Mouse (Mus musculus): ENCODE measurements around the gene B230217C12Rik. TPM values are rescaled to one million over a fixed set of nuclear protein-coding genes. Genes with fewer than 3 reads are reported as not detected.
"Not testable (repeated sequence)": the region's sequence is repeated elsewhere in the genome, so short reads cannot be mapped to it uniquely, and the experiment has no call there.

The B230217C12Rik gene
- polyA plus RNA-seq, 1 experiment from 2014 or later, result 38.2 TPM

- H3K9ac ChIP-seq (ENCODE audit: low read depth, low read length), result no peak overlapping the region
- H3K27ac ChIP-seq (ENCODE audit: low read depth, low read length), result no peak overlapping the region
- H3K27me3 ChIP-seq (replicated peaks; ENCODE audit: control insufficient read depth, insufficient read depth, low read length), result no peaks in the 10 kb centered on the region
- WGBS, result 90% methylated on average over 6 of the region's 6 CpGs
- H3K36me3 ChIP-seq (ENCODE audit: control insufficient read depth, insufficient read depth, low read length), result peaks cover 28% of the 10 kb centered on the region
- no peaks in the 10 kb centered on the region for H3K9me3 ChIP-seq (ENCODE audit: control insufficient read depth, low read length)
- H3K4me1 ChIP-seq (ENCODE audit: control insufficient read depth, insufficient read depth, low read depth, low read length), result no peaks in the 10 kb centered on the region; the same call in 1 of the 2 replicates
- no peak overlapping the region for H3K4me3 ChIP-seq (ENCODE audit: low read length)
- ATAC-seq, result no peak
- no peak overlapping the region for H3K4me2 ChIP-seq (ENCODE audit: low read length)
Observed at GRCm38 (mm10) chr11:97827654-97828053, 12.9 kb upstream of the B230217C12Rik start.

GRCm38 (mm10) chr11:97829365-97829764 lies 11.2 kb upstream of the B230217C12Rik start:
- Histone ChIP-seq H3K4me1 (ENCODE audit: control insufficient read depth, insufficient read depth, low read depth, low read length) (no peaks in the 10 kb centered on the region; the same call in 1 of the 2 replicates), H3K9me3 (ENCODE audit: control insufficient read depth, low read length) (no peaks in the 10 kb centered on the region), H3K4me3 (ENCODE audit: low read length) (no peak overlapping the region), H3K36me3 (ENCODE audit: control insufficient read depth, insufficient read depth, low read length) (peaks cover 35% of the 10 kb centered on the region), H3K27me3 (replicated peaks; ENCODE audit: control insufficient read depth, insufficient read depth, low read length) (no peaks in the 10 kb centered on the region), H3K27ac (ENCODE audit: low read depth, low read length) (no peak overlapping the region), H3K4me2 (ENCODE audit: low read length) (no peak overlapping the region), H3K9ac (ENCODE audit: low read depth, low read length) (no peak overlapping the region)
- WGBS, result 93% methylated on average over 7 of the region's 7 CpGs
- no peak for ATAC-seq

GRCm38 (mm10) chr11:97829913-97830476 lies 10.6 kb upstream of the B230217C12Rik start:
- H3K27ac ChIP-seq (ENCODE audit: low read depth, low read length), result no peak overlapping the region
- no peak overlapping the region for H3K4me3 ChIP-seq (ENCODE audit: low read length)
- H3K9me3 ChIP-seq (ENCODE audit: control insufficient read depth, low read length), result no peaks in the 10 kb centered on the region
- H3K4me1 ChIP-seq (ENCODE audit: control insufficient read depth, insufficient read depth, low read depth, low read length), result no peaks in the 10 kb centered on the region
- no peaks in the 10 kb centered on the region for H3K27me3 ChIP-seq (replicated peaks; ENCODE audit: control insufficient read depth, insufficient read depth, low read length)
- whole genome bisulfite sequencing, result 82% methylated on average over 12 of the region's 12 CpGs
- peaks cover 39% of the 10 kb centered on the region for H3K36me3 ChIP-seq (ENCODE audit: control insufficient read depth, insufficient read depth, low read length)
- H3K4me2 ChIP-seq (ENCODE audit: low read length), result no peak overlapping the region
- no peak for ATAC-seq
- H3K9ac ChIP-seq (ENCODE audit: low read depth, low read length), result no peak overlapping the region

- H3K4me3 ChIP-seq (ENCODE audit: low read length), result no peak overlapping the region
- no peaks in the 10 kb centered on the region for H3K27me3 ChIP-seq (replicated peaks; ENCODE audit: control insufficient read depth, insufficient read depth, low read length)
- no peaks in the 10 kb centered on the region for H3K4me1 ChIP-seq (ENCODE audit: control insufficient read depth, insufficient read depth, low read depth, low read length)
- H3K27ac ChIP-seq (ENCODE audit: low read depth, low read length), result no peak overlapping the region
- H3K9me3 ChIP-seq (ENCODE audit: control insufficient read depth, low read length), result no peaks in the 10 kb centered on the region
- WGBS, result 79% methylated on average over 6 of the region's 6 CpGs
- H3K36me3 ChIP-seq (ENCODE audit: control insufficient read depth, insufficient read depth, low read length), result peaks cover 34% of the 10 kb centered on the region
- no peak for ATAC-seq
- H3K9ac ChIP-seq (ENCODE audit: low read depth, low read length), result no peak overlapping the region
- no peak overlapping the region for H3K4me2 ChIP-seq (ENCODE audit: low read length)
Observed at GRCm38 (mm10) chr11:97830501-97830900, 10.1 kb upstream of the B230217C12Rik start.

- WGBS, result 77% methylated on average over 11 of the region's 11 CpGs
- no peak for ATAC-seq
- H3K4me1 ChIP-seq (ENCODE audit: control insufficient read depth, insufficient read depth, low read depth, low read length), result no peaks in the 10 kb centered on the region
- no peak overlapping the region for H3K9ac ChIP-seq (ENCODE audit: low read depth, low read length)
- no peak overlapping the region for H3K4me3 ChIP-seq (ENCODE audit: low read length)
- no peaks in the 10 kb centered on the region for H3K27me3 ChIP-seq (replicated peaks; ENCODE audit: control insufficient read depth, insufficient read depth, low read length)
- no peaks in the 10 kb centered on the region for H3K9me3 ChIP-seq (ENCODE audit: control insufficient read depth, low read length)
- no peak overlapping the region for H3K27ac ChIP-seq (ENCODE audit: low read depth, low read length)
- H3K4me2 ChIP-seq (ENCODE audit: low read length), result no peak overlapping the region
- peaks cover 27% of the 10 kb centered on the region for H3K36me3 ChIP-seq (ENCODE audit: control insufficient read depth, insufficient read depth, low read length)
Observed at GRCm38 (mm10) chr11:97832001-97832400, 8.6 kb upstream of the B230217C12Rik start.

GRCm38 (mm10) chr11:97833352-97833751 lies 7.2 kb upstream of the B230217C12Rik start:
- Histone ChIP-seq H3K4me2 (ENCODE audit: low read length) (no peak overlapping the region), H3K9ac (ENCODE audit: low read depth, low read length) (no peak overlapping the region), H3K27ac (ENCODE audit: low read depth, low read length) (no peak overlapping the region), H3K4me1 (ENCODE audit: control insufficient read depth, insufficient read depth, low read depth, low read length) (no peaks in the 10 kb centered on the region), H3K9me3 (ENCODE audit: control insufficient read depth, low read length) (no peaks in the 10 kb centered on the region), H3K4me3 (ENCODE audit: low read length) (no peak overlapping the region), H3K27me3 (replicated peaks; ENCODE audit: control insufficient read depth, insufficient read depth, low read length) (no peaks in the 10 kb centered on the region), H3K36me3 (ENCODE audit: control insufficient read depth, insufficient read depth, low read length) (peaks cover 26% of the 10 kb centered on the region)
- WGBS, result 75% methylated on average over 15 of the region's 15 CpGs
- ATAC-seq, result no peak

GRCm38 (mm10) chr11:97836541-97836940 lies 4.0 kb upstream of the B230217C12Rik start:
- WGBS, result 72% methylated on average over 7 of the region's 8 CpGs
- peaks cover 26% of the 10 kb centered on the region for H3K36me3 ChIP-seq (ENCODE audit: control insufficient read depth, insufficient read depth, low read length)

GRCm38 (mm10) chr11:97837051-97837450 lies 3.5 kb upstream of the B230217C12Rik start:
- not testable (repeated sequence) for ATAC-seq; H3K27ac ChIP-seq (ENCODE audit: low read depth, low read length); H3K27me3 ChIP-seq (replicated peaks; ENCODE audit: control insufficient read depth, insufficient read depth, low read length); H3K9ac ChIP-seq (ENCODE audit: low read depth, low read length); H3K4me1 ChIP-seq (ENCODE audit: control insufficient read depth, insufficient read depth, low read depth, low read length); H3K9me3 ChIP-seq (ENCODE audit: control insufficient read depth, low read length); H3K4me3 ChIP-seq (ENCODE audit: low read length); H3K4me2 ChIP-seq (ENCODE audit: low read length)
- peaks cover 22% of the 10 kb centered on the region for H3K36me3 ChIP-seq (ENCODE audit: control insufficient read depth, insufficient read depth, low read length)
- 75% methylated on average over 9 of the region's 9 CpGs for WGBS

More at GRCm38 (mm10) chr11:97836541-97836940, 4.0 kb upstream of the B230217C12Rik start:
- Histone ChIP-seq H3K4me2 (ENCODE audit: low read length) (no peak overlapping the region), H3K9ac (ENCODE audit: low read depth, low read length) (no peak overlapping the region), H3K4me3 (ENCODE audit: low read length) (no peak overlapping the region), H3K27ac (ENCODE audit: low read depth, low read length) (no peak overlapping the region), H3K9me3 (ENCODE audit: control insufficient read depth, low read length) (no peaks in the 10 kb centered on the region), H3K27me3 (replicated peaks; ENCODE audit: control insufficient read depth, insufficient read depth, low read length) (no peaks in the 10 kb centered on the region), H3K4me1 (ENCODE audit: control insufficient read depth, insufficient read depth, low read depth, low read length) (peaks cover 5% of the 10 kb centered on the region; the same call in 1 of the 2 replicates)
- ATAC-seq, result no peak

- Histone ChIP-seq H3K9me3 (ENCODE audit: control insufficient read depth, low read length) (no peaks in the 10 kb centered on the region), H3K4me2 (ENCODE audit: low read length) (no peak overlapping the region), H3K4me3 (ENCODE audit: low read length) (no peak overlapping the region), H3K9ac (ENCODE audit: low read depth, low read length) (no peak overlapping the region), H3K4me1 (ENCODE audit: control insufficient read depth, insufficient read depth, low read depth, low read length) (peaks cover 11% of the 10 kb centered on the region), H3K27me3 (replicated peaks; ENCODE audit: control insufficient read depth, insufficient read depth, low read length) (no peaks in the 10 kb centered on the region), H3K36me3 (ENCODE audit: control insufficient read depth, insufficient read depth, low read length) (peaks cover 20% of the 10 kb centered on the region), H3K27ac (ENCODE audit: low read depth, low read length) (no peak overlapping the region)
- 86% methylated on average over 7 of the region's 7 CpGs for WGBS
- ATAC-seq, result no peak
Observed at GRCm38 (mm10) chr11:97837641-97838149, 2.9 kb upstream of the B230217C12Rik start.
